Mouse (Mus musculus): Measurements from ENCODE around the gene Siah3.

The Siah3 gene

GRCm38 (mm10) chr14:75463171-75463570 lies 7.4 kb downstream of the Siah3 start:
- DNase-seq (ENCODE audit: low read depth, low spot score) = no peak

- DNase-seq (ENCODE audit: low read depth, low spot score) = no peak
These were observed 13.2 kb downstream of the Siah3 start for GRCm38 (mm10) chr14:75468941-75469340.

GRCm38 (mm10) chr14:75473061-75473930 lies 17.5 kb downstream of the Siah3 start:
- no peak for DNase-seq (ENCODE audit: low read depth, low spot score)

- no peak for DNase-seq (ENCODE audit: low read depth, low spot score)
These were observed 20.1 kb downstream of the Siah3 start for GRCm38 (mm10) chr14:75475887-75476286.

- no peak for DNase-seq (ENCODE audit: low read depth, low spot score)
These were observed 26.7 kb downstream of the Siah3 start for GRCm38 (mm10) chr14:75482231-75483175.

- no peak for DNase-seq (ENCODE audit: low read depth, low spot score)
These were observed 27.4 kb downstream of the Siah3 start for GRCm38 (mm10) chr14:75483176-75483546.

GRCm38 (mm10) chr14:75487932-75488331 lies 32.1 kb downstream of the Siah3 start:
- DNase-seq (ENCODE audit: low read depth, low spot score) = no peak

- no peak for DNase-seq (ENCODE audit: low read depth, low spot score)
These were observed 37.9 kb downstream of the Siah3 start for GRCm38 (mm10) chr14:75493555-75494194.

GRCm38 (mm10) chr14:75494926-75495325 lies 39.1 kb downstream of the Siah3 start:
- no peak for DNase-seq (ENCODE audit: low read depth, low spot score)

- DNase-seq (ENCODE audit: low read depth, low spot score) = no peak
These were observed 45.8 kb downstream of the Siah3 start for GRCm38 (mm10) chr14:75501501-75501990.

- DNase-seq (ENCODE audit: low read depth, low spot score) = no peak
These were observed 46.7 kb downstream of the Siah3 start for GRCm38 (mm10) chr14:75502446-75502845.

- DNase-seq (ENCODE audit: low read depth, low spot score) = no peak
These were observed 48.5 kb downstream of the Siah3 start for GRCm38 (mm10) chr14:75504255-75504654.

GRCm38 (mm10) chr14:75505126-75505840 lies 49.5 kb downstream of the Siah3 start:
- no peak for DNase-seq (ENCODE audit: low read depth, low spot score)

- no peak for DNase-seq (ENCODE audit: low read depth, low spot score)
These were observed 50.5 kb downstream of the Siah3 start for GRCm38 (mm10) chr14:75506246-75506645.

- no peak for DNase-seq (ENCODE audit: low read depth, low spot score)
These were observed 54.3 kb downstream of the Siah3 start for GRCm38 (mm10) chr14:75510125-75510524.

- DNase-seq (ENCODE audit: low read depth, low spot score) = no peak
These were observed 57.2 kb downstream of the Siah3 start for GRCm38 (mm10) chr14:75512946-75513345.

GRCm38 (mm10) chr14:75516161-75516560 lies 60.4 kb downstream of the Siah3 start:
- no peak for DNase-seq (ENCODE audit: low read depth, low spot score)

- no peak for DNase-seq (ENCODE audit: low read depth, low spot score)
These were observed 61.3 kb downstream of the Siah3 start for GRCm38 (mm10) chr14:75516917-75517595.

GRCm38 (mm10) chr14:75518196-75518887 lies 62.6 kb downstream of the Siah3 start:
- no peak for DNase-seq (ENCODE audit: low read depth, low spot score)

- no peak for DNase-seq (ENCODE audit: low read depth, low spot score)
These were observed 63.1 kb downstream of the Siah3 start for GRCm38 (mm10) chr14:75518899-75519298.
